Mouse (Mus musculus) neutrophil, adult 5-6 weeks (primary cell): ENCODE measurements around the gene Vwc2l. TPM values are rescaled to one million over a fixed set of nuclear protein-coding genes. Genes with fewer than 3 reads are reported as not detected.

Source experiments
- ATAC-seq: fragments of 151-379, 151-347 bp; 2 replicates; pipeline ENCODE4 v1.8.0; 2017; ENCODE audit warnings: mild to moderate bottlenecking, moderate TSS enrichment; ENCODE audit not compliant: insufficient number of reproducible peaks, poor library complexity, low FRiP score, severe bottlenecking; ENCODE audit errors: extremely low read depth
- total RNA-seq: library from RNA; stranded (forward); fragments of 200-1000 nt; gene quantifications from 2 replicates; pipeline ENCODE4 v1.2.3, GENCODE M21; 2017

Gene Vwc2l
- total RNA-seq: 0.12 TPM in 1 of 2 replicates, not detected in the other

- ATAC-seq: no peak
Measured at GRCm38 (mm10) chr1:70725655-70726066, at the start of gene Vwc2l. Gene Vwc2l, plus strand, starts transcription at chr1:70725715.

DNA sequence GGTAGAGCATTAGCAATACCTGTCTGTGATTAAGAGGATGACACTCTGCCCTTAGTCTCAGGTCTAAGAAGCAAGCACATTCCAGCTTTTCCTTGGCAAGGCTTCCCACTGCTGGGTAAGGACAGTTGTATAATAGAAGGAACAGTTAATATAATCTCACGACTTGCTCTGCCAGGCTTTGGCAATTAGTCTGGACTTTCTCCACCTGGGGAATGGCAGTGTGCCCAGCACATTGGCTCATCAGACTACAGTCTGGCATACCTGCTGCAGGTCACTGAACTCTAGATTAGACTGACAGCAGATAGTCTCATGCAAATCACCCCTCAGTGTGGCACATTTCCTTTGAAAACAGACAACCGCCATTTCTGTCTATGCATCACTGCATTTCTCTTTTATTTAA is 33.0 kb upstream of the Vwc2l start:
- no peak for ATAC-seq

DNA sequence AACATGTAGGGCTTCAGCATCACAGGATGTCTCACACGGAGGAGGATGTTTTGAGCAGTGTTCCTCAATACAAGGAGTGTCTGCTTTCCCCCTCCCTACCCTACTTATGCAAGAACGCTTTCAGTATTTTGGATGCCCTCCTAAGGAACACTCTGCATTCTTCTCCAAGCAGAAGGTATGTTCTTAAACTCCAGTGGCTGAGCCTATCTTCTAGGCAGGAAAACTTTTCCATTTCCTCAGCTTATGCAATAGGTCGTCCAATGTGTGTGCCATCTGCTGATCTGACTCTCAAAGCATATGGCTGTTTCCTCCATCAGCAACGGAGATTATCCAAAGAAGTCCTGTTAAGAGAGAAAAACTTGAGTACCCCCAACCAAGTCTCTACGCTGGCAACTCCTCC is 25.2 kb upstream of the Vwc2l start:
- ATAC-seq: no peak

DNA sequence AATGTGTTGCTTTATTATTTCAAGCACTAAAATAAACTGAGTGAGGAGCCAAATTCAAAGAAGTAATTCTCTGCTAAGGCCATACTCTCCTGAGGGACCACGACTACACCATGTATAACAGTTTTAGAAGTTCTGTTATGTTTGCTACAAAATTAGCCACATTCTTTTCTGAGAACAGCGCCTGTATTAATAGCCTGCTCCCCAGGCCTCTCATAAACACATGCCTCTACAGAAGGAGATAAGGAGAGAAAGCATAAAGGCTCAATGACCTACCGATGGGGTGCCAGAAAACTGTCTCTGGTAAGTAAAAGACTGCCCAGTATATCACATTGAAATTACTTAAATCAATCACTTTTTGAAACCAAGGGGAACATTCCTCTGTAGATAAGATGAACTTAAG is 21.6 kb upstream of the Vwc2l start:
- ATAC-seq: no peak

- ATAC-seq: no peak
Measured at GRCm38 (mm10) chr1:70705821-70706220, 19.7 kb upstream of the Vwc2l start.

DNA sequence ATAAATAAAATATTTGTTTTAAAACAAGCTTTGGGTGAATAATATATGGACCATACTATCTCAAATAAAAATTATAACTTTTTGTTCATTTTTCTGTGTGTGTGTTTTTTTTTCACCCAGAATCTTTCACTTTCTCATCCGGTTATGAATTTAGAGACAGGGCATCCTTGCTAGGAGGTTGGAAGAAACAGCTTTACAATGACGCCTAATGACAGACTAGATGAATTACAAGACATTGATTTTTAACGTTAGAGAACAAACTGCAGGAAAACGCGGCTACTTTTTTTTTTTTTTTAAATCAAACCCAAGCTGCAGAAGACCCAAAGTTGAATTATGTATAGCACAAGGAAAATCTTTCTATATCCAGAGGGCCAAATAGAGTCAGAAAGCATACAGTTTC is 470 bp upstream of the Vwc2l start:
- no peak for ATAC-seq

DNA sequence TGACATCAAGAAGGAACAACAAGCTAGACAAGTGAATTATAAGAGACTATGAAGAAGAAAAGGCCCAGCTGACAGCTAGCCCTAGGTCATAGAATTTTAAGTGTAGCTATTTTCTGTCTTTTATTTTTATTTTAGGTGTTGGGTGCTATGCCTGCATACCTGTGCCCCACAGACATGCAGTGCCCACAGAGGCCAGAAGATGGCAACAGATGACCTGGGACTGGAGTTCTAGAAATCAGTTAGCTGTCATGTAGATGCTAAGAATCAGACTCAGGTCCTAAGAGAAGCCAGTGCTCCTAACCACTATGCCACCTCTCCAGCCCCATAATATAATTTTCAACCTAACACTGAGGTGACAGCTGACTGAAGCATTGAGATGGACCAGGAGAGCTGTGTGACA is 61.6 kb downstream of the Vwc2l start:
- ATAC-seq: no peak

DNA sequence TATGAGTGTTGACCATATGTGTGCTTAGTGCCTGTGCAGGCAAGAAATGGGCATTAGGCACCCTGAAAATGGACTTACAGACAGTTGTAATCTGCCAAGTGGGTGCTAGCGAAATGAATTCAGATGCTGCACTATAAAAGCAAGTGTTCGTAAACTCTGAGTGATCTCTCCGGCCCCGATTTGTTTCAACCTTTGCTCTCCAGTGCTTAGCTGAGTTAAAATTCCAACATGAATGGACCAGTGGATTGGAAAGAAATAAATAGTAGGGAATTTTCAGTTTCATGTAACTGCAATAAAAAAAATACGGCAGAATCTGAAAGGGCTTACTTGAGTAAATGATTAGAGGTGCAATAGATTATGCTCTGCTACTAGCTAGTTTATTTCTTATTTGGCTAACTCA is 66.1 kb downstream of the Vwc2l start:
- ATAC-seq: no peak

- ATAC-seq: no peak
Measured at GRCm38 (mm10) chr1:70795094-70795493, 69.6 kb downstream of the Vwc2l start.

GRCm38 (mm10) chr1:70803401-70803800 is 77.9 kb downstream of the Vwc2l start:
- ATAC-seq: no peak

GRCm38 (mm10) chr1:70823111-70823510 is 97.6 kb downstream of the Vwc2l start:
- ATAC-seq: no peak

DNA sequence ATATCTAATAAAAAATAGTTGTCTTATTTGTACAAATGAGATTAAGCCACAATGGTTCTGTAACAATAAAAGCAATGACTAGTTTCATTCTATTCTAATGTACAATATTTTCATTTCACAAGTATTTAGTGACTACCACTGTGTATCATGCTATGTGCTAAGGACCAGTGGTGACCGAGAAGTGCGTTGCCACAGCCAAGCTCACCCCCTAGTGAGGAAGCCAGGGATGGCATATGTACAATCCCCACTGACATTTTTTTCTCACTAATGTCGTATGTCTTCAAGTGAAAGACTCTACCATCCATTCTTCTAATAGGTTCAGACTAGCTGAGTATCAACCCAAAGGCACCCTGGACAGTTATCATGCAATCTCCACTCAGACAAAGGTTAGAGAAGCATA is 107.7 kb downstream of the Vwc2l start:
- no peak for ATAC-seq

DNA sequence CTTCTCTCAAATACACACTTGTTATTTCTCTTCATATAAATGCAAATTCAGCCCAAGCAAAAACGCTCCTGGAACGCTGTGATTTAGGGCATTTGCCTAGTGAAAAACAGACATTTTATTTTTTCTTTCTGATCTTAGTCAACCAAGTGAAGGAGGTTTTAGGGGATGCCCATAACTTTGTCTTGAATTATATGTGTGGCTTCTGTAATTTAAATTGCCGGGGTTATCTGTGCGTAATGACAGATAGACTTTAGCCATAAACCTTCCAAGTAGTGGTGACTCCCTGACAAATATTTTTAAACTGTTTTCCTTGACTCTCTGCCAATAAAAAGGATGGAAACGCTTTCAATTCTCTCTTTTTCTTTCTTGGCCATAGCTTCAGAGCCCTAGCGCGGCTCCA is 116.7 kb downstream of the Vwc2l start:
- ATAC-seq: no peak

DNA sequence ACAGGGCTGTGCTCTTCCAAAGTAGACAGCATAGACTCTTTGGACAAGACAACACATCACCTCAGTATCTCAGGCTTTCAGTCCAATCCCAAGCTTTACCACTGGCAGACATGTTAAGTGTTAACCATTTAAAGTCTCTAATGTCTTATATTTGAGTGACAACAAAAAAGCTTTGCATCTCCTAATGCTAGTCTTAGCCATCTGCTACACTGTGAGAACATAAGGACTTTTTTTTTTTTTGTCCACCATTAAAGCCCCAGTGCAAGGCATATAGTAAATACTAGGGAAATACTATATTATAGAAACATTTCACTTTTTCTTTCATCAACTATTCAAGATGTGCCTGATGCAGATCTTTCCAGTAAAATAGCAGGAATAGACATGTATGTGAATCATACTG is 119.8 kb downstream of the Vwc2l start:
- ATAC-seq: no peak

DNA sequence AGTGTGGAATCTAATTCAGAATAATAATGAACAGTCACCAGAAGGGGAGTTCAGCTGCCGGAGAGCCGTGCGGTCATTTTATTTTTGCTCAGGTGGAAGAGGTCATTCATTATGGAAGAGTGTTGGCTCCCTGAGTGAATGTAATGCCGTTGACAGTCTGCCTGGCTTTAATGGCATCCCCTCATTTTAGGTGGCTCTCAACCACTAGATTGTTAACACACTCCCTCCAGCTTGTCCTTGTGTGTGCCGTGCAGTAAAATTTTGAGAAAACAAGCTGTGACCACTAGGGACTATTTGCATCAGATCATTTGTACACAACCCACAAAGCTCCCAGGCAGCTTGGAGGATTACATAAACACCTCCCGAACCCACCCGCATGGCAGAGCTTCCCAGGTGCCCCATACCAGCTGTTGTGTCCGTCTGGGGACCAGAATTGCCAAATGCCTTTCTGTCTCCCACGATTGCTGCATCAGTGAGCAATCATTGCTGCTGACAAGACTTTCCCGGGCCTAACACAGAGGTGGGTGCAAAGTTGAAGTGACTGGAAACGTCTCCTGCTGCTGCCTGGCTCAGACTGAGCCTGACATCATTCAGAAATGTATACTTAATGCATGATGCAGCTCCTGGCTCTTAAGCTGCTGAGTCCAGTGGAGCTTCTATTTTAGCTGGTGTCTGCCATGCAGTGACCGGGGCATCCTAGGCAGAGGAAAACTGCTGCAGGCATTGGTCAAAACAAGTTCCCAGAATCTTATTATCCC is 126.3 kb downstream of the Vwc2l start:
- no peak for ATAC-seq

GRCm38 (mm10) chr1:70853446-70853845 is 127.9 kb downstream of the Vwc2l start:
- no peak for ATAC-seq

GRCm38 (mm10) chr1:70855912-70856311 is 130.4 kb downstream of the Vwc2l start:
- ATAC-seq: no peak

DNA sequence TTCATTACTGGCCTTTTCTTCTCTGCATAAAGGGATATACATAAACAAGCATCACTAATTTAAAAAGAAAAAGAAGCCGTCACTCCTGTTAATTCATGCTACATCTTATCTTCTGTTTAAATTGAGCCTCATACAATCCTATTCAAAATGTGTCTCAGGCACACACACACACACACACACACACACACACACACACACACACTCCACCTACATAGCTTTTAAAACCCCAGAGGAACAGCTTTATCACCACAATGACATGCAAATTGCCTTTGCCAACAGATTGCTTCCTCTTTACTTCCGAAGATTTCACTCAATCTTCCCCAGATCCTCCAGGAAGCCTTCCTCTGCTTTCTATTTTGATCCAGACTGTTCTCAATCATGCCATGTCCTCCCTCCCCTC is 136.2 kb downstream of the Vwc2l start:
- no peak for ATAC-seq

GRCm38 (mm10) chr1:70866137-70866536 is 140.6 kb downstream of the Vwc2l start:
- ATAC-seq: no peak

DNA sequence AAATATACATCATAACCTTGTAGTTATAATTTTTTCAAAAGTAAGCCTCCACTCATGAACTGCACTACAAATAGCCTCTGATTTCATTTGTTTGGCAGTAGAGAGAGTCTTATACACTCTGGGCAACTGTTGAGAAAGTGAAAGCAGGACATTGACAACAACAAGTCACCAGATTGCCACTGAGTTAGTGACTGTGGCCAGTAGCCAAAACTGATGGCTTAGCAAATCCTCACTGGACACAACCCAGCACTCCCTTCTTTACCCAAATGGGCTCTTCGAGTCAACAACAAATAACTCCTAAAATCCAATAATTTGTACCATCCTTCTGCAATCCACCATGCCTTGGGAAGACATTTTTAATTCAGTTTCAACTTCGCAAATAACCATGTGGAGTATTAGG is 155.0 kb downstream of the Vwc2l start:
- ATAC-seq: no peak

DNA sequence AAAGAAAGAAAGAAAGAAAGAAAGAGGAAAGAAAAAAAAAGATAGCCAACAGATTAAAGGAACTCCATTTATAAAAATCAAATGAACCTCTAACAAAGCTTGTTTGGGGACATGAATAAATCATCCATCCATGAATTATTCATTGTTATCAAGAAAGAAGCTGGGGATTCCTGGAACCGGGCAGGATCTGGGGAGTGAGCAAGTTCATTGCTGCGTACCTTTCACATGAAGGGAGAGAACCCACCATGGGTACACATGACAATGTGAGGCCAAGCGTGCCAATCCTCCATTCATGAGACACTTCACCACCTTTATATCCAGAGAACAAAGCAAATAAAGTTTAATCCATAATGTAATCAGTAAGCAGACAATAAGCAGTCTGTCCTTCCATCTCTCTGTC is 155.8 kb downstream of the Vwc2l start:
- ATAC-seq: no peak
